Mouse (Mus musculus) erythroid progenitor cell, adult 5-6 weeks (primary cell): ENCODE results near the gene Kcng4. TPM values are rescaled to one million over a fixed set of nuclear protein-coding genes. Genes with fewer than 3 reads are reported as not detected.

ENCODE experiments used
- ATAC-seq: replicated peaks from 2 replicates; pipeline ENCODE4 v1.8.0; 2016; ENCODE audit warnings: moderate number of reproducible peaks, mild to moderate bottlenecking, moderate TSS enrichment, inconsistent platforms; ENCODE audit not compliant: poor library complexity, low FRiP score, severe bottlenecking
- total RNA-seq, 2 experiments: library from RNA; stranded (forward) in 1 of 2; stranded (reverse) in 1 of 2; fragments of 150-400 nt in 1 of 2; fragments of 186-747, 209-891 nt in 1 of 2; gene quantifications; 2 replicates each; pipeline versions ENCODE4 v1.2.3 to v1.2.4; 2015 to 2017; ENCODE audit warnings: low replicate concordance in 2 of 2

Kcng4 gene
- total RNA-seq (2015; ENCODE audit: low replicate concordance) (not detected in 2 replicates), total RNA-seq (2017; ENCODE audit: low replicate concordance) (not detected in 2 replicates)

GRCm38 (mm10) chr8:119635378-119635777 is at the start of gene Kcng4:
Gene Kcng4, minus strand, starts transcription at chr8:119635680.
- no peak for ATAC-seq

- ATAC-seq = no peak
These were observed 43.7 kb upstream of the Kcng4 start for GRCm38 (mm10) chr8:119679184-119679583.

- ATAC-seq = no peak
These were observed 42.8 kb upstream of the Kcng4 start for GRCm38 (mm10) chr8:119678138-119678843.

DNA sequence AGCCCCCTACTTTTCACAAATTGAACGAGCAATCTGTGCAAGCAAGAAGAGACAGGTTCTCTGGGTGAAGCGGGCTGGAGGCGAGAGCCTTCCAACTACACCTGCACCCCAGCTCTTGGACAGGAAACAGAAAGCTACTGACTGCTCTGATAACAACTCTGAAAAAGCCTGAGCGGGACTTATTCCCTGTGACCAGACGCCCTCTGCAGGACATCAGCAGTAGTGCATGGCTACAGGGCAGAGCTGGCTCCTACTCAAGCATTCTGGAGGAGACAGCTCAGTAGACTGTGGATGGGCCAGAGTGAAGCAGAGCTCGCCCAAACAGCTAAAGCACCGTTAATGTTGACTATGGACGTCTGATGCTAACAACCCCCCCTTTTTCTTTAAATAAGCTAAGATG is 40.9 kb upstream of the Kcng4 start:
- no peak for ATAC-seq

DNA sequence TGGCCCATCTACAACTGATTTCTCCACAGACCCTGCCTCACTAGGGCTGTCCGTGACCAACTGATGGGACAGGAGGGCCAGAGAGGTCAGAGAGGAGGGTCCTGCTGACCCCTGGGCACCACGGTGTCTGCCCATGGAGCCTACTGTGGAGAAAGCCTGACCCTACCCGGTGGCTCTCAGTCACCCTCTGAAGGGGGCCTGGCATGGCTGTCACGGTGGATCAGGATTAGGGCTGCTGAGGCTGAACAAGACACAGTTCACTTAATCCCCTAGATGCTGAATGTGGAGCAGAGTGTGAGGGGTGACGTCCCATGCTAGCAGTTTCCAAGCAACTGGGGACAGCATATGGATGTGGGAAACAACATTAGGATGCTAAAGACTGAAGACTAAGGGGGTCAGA is 40.0 kb upstream of the Kcng4 start:
- no peak for ATAC-seq

GRCm38 (mm10) chr8:119673976-119674555 is 38.6 kb upstream of the Kcng4 start:
- ATAC-seq = no peak

- no peak for ATAC-seq
These were observed 35.1 kb upstream of the Kcng4 start for GRCm38 (mm10) chr8:119670419-119671091.

GRCm38 (mm10) chr8:119669284-119669683 is 33.8 kb upstream of the Kcng4 start:
- no peak for ATAC-seq

- no peak for ATAC-seq
These were observed 33.0 kb upstream of the Kcng4 start for GRCm38 (mm10) chr8:119668447-119668846.

GRCm38 (mm10) chr8:119666219-119666951 is 30.9 kb upstream of the Kcng4 start, which contains the start of gene Wfdc1:
Gene Wfdc1, plus strand, starts transcription at chr8:119666365.
- no peak for ATAC-seq

GRCm38 (mm10) chr8:119665270-119665669 is 29.8 kb upstream of the Kcng4 start:
- no peak for ATAC-seq

DNA sequence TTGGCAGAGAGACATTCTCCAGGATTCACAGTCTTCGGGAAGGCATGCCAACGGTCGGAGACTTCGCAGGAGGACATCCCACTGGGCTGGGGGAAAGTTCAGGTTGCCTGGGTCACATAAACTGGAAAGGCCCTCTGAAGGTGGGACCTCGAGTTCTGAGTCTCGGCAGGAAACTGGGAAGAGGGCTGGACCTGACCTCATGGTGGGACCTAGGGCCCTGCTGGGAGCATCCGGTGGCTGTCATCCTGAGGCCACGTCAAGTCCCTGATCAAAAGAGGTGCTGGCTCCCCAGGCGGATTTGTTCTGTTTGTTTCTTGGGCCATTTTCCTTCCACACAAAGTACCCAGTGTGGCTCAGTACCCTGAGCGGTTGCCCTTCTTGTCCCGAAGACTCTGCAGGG is 28.0 kb upstream of the Kcng4 start:
- no peak for ATAC-seq

- no peak for ATAC-seq
These were observed 26.4 kb upstream of the Kcng4 start for GRCm38 (mm10) chr8:119661892-119662291.

DNA sequence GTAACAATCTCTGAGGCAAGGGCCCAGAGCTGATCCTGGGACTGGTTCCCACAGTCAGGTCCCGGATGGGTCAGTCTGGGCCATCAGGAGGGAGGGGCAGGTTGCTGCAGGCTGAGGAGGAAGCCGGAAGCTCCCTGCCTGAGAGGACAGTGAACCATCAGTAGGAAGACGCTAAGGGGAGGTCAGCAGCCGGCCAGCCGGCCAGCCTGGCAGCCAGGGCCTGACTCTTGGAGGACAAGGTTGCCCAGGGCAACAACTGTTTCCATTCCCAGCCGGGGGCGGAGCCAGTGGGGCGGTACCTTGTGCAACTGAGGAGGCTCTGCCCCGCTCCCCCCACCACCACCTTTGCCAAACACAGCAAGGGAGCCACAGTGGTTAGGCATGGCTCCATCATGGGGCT is 25.6 kb upstream of the Kcng4 start:
- ATAC-seq = no peak

GRCm38 (mm10) chr8:119656709-119657464 is 21.4 kb upstream of the Kcng4 start:
- ATAC-seq = no peak

- no peak for ATAC-seq
These were observed 15.8 kb upstream of the Kcng4 start for GRCm38 (mm10) chr8:119651324-119651723.

- ATAC-seq = no peak
These were observed 11.4 kb upstream of the Kcng4 start for GRCm38 (mm10) chr8:119646846-119647245.

DNA sequence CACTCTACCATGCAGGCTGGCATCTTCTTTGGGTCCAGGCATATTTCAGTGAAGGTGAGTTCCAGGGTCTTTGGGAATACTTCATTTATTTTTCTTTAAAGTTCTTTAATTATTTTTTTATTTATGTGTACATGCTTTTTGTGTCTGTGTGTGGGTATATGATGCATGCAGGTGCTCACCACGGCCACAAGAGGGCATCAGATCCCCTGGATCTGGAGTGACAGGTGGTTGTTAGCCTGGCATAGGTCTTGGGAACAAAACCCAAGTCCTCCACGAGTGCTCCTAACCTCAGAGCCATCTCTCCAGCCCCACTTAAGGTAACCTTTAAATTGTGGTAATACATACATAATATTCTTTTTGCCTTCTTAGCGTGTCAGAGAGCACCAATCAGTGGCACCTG is 10.7 kb upstream of the Kcng4 start:
- ATAC-seq = no peak

GRCm38 (mm10) chr8:119644981-119645597 is 9.6 kb upstream of the Kcng4 start:
- no peak for ATAC-seq
